Mouse (Mus musculus): ENCODE data around the gene Zfand3.

The Zfand3 gene

DNA sequence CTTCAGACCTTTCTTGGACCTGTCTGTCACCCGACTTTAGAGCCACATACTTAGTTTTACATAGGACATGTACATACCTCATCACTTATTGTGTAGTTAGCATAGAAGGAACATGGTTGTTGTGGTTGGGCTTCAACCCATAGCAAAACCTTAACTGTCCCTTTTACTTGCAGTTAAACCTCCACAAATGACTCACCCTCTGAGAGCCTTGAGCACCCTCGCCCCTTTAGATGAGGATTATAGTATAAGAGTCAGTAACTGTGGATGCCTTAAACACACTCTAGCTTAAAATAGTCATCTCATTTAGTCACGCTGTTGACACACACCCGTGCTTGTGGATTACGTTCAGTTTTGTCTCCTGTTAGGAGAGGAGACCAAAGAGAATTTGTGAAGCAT lies 47.8 kb downstream of the Zfand3 start:
- DNase-seq (ENCODE audit: low spot score): no peak

DNA sequence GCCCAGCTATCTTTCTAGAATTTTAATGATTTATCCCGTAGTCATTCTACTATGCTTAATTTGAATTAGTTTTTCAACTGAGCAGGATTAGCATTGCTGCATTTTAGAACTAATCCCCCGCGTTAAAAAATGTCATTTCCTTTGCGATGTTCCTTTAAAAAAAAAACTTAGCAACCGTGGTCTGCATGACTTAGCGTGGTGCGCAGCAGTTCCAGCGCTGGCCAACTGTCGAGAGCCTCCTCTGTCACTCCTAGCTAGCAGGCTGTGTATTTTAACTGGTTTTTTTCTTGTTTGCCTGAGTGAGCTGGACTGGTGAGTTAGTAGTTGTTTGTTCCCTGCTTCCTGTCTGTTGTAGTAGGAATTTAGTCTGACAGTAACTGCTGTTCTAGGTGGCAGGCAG lies 48.9 kb downstream of the Zfand3 start:
- DNase-seq (ENCODE audit: low spot score): no peak

DNA sequence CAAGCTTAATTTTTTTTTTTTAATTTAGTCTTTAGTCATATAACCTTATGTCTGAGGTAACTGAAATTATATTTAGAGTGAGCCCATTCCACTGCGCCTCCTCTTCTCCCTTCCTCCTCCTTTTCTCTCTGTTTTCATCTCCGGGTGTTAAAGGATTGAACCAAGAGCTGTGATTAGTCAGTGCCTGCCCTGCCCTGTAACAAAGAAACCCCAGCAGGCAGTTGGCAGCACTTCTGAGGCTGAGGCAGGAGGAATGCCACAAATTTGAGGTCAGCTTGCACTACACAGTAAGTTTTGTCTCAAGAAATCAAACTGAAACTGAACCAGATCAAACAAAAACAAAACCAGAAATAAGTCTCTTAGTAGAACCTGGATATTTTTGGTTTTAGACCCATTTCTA lies 49.3 kb downstream of the Zfand3 start:
- no peak for DNase-seq (ENCODE audit: low spot score)

DNA sequence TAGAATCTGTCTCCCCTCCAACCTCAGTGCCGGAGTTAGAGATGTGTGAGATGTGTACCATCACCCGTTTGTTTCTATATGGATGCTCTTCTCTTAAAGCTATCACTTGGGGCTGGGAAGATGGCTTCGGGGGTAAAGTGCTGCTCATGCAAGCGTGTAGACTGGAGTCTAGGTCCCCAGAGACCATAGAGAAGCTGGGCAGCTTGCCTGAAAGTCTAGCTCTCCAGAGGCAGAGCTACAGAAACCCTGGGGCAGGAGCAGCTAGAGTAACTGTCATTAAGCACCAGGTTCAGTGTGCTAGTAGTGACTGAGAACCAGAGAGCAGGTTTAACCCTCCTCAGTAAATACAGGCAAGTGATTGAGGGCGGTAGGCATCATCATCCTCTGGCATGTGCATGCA lies 51.7 kb downstream of the Zfand3 start:
- DNase-seq (ENCODE audit: low spot score): no peak

DNA sequence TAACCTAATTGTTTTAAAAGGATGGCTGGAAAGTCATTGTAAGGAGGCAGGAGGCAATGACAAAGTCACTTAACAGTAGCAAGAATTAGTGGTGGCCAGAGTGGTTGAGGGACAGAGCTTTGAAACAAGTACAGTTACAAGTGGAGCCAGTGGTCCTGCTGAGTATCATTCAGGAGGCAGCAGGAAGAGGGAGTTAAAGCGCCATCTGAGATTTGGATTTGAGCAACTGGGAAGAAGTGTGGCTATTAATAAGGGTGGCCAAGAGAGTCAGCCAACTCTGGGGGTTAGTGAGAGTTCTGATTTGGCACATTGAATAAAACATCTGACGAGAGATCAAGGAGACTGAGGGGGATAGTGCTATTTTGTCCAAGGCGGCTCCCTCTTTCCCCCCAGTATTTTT lies 54.1 kb downstream of the Zfand3 start:
- no peak for DNase-seq (ENCODE audit: low spot score)

DNA sequence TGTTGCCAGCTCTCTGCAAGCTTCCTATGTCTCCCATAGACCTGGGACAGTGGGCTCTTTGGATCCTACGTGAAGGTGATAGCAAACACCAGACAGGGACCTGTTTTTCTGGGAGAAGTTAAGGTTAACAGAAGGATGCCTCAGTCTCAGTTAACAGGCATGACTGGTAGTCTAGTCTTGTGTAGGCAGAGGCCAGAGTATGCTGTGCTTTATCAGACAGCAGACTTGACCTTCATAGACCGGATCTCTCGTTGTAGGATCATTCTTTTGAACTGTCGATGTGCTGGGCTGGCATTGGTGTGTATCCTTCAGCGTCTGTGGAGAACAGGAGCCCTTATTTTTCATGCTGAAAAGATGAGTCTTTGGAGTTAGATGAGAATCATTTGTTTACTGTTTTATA lies 54.5 kb downstream of the Zfand3 start:
- DNase-seq (ENCODE audit: low spot score): no peak

DNA sequence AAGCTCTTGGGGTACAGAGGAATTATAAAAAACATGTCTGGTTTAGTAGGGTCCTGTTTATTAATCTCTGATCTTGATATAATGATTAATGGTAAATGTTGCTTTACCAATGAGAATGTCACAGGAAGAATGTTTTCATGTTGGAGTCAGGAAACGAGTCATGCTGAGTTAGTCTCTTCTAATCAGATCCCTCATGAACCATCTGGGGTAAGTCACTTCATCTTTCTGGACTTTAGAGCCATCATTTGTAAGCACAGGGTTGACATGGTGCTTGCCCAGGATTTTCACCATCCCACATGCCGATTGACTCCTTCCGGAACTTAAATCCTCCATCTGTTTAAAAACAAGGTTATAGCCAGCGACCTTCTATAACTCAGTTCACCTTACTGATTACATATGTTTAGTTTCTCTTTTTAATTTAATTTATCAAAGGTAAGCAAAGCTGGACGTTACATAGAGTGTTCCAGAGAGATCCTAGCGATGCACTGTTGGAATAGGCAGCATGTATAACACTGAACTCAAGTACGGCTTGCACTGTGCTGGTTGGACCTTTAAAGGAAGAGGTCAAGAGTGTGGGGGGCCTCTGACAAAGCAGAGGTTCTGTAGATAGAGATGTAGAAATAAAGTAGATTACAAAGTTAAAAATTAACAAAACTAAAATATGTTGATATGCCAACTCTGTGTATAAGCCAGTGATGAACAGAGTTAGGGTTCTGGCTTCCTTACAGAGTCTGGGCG lies 56.7 kb downstream of the Zfand3 start:
- no peak for DNase-seq (ENCODE audit: low spot score)

DNA sequence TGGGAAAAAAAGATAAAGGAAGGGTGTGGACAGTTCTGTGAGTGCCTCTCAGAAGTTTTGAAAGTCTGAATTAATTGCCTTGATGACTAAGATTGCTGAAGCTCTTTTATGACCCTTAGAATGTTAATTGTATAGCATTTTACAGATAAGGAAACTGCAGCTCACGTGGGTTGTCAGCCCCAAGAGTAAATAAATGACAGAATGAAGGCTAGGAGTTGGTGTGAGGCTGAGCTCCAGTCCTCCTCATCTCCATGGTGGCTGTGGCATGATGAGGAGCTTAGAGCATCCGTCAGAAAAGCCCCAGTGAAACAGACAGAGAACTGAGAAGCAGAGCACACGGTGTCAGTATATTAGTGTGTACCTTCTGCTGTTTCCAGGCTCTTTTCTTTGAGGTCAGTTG lies 59.3 kb downstream of the Zfand3 start:
- no peak for DNase-seq (ENCODE audit: low spot score)

DNA sequence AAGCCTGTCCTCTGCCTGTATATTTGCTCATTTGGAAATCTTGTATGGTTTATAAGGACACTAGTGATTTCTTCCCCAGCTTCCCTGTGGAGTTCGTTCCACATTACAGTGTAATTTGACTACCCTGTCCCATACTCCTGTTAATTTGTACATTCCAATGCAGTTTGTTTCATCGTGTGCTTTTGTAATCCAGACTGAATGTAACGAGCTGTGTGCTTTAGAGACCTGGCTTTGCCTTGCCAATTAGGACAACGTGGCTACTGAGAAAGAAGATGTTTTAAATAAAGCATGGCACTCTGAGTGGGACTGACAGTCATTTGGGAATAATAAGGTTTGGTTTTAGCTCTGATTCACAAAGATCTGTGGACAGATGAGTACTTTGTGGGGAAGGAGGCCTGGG lies 60.2 kb downstream of the Zfand3 start:
- DNase-seq (ENCODE audit: low spot score): no peak

DNA sequence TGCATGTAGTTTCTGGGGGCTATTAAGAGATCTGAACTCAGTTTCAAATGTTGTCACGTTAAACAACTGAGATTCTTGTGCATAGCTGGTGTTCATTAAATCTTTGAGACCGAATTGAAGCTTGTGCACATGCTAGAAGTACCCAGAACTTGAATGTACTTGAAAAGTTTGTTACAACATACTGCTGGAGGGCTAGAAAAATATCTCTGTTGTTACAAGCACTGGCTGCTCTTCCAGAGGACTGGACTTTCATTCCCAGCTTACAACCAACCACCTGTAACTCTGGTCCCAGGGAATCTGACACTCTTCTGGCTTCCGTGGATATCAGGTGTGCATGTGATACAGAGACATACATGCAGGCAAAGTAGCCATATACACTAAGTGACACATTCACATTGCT lies 65.2 kb downstream of the Zfand3 start:
- DNase-seq (ENCODE audit: low spot score): no peak

DNA sequence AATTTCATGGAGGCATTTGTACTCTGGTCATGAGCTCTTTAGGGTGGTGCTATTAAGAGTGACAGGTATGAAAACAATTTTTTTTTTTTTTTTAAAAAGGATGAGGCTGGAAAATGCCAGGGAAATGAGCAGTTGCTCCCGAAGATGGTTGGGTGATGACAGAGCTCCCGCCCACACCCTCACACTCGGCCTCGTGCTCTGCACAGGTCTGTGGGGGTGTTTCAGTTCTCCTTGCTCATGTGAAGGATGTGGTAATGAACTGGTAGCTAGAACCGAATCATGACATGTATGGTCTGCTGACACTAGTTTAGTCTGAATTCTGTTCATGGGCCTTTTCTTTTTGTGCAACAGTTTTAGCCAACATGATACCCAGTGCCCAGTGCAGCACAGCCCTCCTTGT lies 66.1 kb downstream of the Zfand3 start:
- DNase-seq (ENCODE audit: low spot score): no peak

DNA sequence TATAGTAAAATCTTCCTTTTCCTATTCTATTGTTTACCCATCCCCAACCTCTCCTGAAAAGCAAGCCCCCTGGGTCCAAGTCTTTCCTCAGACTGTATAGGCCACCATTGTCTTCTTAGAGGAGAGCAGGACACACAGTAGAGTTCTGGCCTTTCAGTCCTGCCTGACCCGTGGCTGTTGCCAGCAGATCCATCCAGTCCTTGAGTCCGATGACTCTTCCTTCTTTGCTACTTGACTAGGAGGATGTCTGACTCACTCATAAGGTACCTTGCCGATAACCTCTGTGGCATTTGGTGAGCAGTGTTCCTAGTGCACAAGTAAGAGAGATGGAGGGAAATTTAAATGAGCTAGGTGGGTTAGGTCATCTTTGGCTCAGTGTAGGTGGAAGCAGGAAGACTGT lies 68.1 kb downstream of the Zfand3 start:
- DNase-seq (ENCODE audit: low spot score): no peak

DNA sequence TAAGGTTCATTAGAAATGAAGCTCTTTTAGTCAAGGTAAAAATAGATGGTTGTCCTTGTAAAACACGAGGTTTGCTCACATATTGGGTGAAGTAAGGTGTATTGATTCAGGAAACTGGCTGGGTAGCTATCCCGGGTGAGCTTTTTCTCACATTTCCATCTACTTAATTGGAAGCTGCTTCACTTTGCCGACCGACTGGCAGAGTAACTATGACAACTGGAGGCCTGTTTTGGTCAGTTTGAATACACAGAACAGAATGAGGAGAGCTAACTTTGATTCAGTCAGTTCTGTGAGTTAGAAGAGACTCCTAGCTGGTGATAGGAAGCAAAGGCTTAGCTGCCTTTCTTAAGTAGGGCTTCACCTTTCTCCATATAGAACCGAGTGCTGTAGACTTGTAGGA lies 71.4 kb downstream of the Zfand3 start:
- DNase-seq (ENCODE audit: low spot score): no peak

DNA sequence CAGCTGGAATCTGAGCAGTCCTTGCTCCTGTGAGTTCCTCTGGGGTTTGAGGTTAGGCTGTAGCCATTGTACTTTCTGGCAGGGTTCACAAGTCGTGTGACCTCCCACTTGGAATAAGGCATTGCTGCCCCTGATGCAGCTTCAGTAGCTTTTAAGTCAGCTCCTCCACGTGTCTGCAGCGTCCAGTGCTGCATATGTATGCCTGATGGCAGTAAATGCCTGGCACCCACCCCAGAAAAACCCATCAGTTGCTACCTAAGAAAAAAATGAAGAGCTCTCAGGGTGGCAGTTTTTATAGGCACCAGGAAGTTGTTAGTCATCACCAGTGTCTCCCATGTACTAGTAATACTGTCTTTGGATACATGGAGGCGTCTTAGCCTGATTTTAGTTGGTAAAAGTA lies 79.5 kb downstream of the Zfand3 start:
- DNase-seq (ENCODE audit: low spot score): no peak

DNA sequence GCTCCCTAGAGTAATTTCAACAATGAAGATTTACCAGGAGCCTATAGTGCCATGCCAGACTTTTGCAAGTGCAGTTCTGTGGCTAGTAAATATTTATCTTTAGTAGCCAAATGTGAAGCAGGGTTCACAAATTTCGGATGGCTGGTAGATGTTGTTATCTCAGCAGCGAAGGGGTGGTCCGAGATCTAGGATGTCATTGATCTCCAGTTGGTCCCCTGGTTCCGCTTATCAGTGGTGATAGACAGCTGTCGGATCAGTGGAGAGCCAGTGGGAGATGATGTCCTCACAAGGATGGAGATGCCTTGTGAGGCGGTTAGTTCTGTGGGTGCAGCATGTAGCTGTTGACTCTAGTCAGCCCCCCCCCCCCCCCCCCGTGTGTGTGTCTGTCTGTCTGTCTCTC lies 82.2 kb downstream of the Zfand3 start:
- DNase-seq (ENCODE audit: low spot score): no peak

DNA sequence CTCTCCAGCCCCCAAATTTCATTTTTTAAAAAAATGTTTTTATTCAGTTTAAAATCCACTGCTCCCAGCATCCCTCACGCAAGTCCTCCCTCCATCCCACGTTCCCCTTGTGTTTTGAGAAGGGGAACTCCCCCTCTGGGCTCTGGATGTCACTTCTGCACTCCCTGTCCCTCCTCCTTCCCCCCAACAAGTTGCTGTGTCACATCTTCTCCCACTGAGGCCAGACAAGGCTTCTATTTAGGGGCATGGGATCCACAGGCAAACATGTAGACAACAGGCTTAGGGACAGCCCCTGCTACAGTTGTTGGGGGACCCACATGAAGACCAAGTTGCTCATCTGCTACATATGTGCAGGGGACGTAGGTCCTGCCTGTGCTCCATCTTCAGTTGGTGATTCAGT lies 83.9 kb downstream of the Zfand3 start:
- no peak for DNase-seq (ENCODE audit: low spot score)

DNA sequence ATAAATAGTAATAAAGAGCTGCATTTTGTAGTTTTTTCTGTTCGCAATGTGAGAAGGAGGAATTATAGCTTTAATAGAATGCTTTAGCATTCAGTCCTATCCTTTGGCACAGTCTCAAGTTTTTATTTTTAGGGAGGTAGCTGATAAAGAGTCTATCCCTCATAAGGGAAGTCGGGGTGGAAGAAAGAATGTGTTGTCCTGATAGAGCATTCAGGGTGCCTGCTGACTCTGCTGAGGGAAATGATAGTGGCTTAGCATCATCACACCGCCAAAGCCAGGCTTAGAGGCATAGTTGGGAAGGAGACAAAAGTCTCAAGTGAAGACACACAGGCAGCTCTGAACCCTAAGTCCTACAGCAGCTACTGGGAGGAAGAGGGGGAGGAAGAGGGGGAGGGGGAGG lies 85.9 kb downstream of the Zfand3 start:
- DNase-seq (ENCODE audit: low spot score): no peak

DNA sequence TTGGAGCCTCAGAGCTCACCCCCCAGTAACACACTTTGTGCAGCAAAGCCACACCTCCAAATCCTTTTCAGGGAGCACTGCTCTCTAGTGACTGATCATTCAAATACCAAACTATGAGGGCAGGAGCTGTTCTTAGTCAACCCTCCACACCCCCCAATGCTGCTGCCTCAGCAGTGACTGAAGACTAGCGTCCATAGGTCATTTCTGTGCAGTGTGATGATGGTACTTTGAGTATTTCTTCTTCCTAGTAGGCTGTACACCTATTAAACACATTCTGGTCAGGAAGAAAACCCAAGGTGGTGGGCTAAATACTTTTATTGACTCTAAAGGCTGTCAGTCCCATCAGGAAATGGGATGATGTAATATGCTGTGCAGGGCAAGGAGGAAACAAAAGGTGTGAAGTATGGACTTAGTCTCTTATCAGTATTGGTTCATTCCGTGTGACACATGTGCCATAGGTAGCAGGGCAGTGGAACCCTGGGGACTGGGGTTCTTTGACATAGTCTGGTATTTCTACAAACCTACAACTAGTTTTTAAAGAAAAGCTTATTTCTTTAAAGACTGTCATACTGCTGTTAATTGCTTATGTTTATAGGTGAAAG lies 88.7 kb downstream of the Zfand3 start:
- DNase-seq (ENCODE audit: low spot score): no peak

DNA sequence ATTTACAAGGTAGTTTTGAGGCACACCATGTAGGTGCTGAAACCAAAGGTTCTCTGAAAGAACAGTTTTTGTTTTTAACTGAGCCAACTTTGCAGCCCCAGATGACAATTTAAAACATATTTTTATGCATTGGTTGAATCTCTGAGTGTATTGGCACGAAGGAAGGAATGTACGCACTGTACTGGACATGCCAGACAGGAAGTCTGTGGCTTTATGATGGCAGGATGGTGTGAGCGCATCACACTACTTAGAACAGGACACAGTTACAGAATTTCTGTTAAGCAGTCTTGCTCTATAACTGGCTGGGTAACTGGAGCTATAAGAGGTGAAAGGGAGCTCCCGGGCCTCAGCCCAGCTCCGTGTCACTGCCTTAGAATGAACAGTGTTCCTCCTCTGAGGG lies 92.6 kb downstream of the Zfand3 start:
- DNase-seq (ENCODE audit: low spot score): no peak

DNA sequence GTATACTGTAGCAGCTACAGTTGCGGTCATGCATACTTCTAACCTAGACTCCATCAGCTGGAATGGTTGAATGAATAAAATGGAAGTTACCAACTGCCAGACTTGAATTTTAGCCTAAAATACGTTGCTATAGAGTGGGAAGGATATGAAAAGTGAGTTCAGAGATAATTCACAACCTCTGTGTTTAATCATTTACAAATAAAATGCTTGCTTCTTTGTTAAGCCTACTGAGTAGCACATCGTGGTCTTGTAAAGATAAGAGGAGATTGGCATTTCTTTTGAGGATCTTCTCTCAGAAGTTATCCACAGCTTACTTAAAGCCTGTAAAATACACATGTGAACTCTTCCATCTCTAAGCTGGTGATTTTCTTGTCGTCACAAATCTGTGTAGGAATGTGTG lies 93.1 kb downstream of the Zfand3 start:
- no peak for DNase-seq (ENCODE audit: low spot score)

DNA sequence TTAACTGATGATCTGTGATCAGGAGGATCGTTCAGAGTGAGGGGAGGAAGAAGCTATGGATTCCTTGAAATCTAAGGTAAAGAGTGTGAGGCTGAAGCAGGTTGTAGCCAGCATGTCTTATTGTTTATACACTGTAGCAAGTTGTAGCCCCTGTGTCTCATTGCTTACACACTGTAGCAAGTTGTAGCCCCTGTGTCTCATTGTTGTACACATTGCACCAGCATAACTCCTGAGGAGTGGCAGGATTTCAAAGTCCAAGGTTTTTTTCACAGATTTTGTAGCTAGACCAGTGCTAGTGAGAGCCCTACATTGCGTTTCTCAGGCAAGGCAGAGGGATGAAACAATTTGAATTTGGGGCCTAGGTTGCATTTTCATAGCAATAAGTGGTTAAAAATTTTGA lies 95.1 kb downstream of the Zfand3 start:
- no peak for DNase-seq (ENCODE audit: low spot score)

DNA sequence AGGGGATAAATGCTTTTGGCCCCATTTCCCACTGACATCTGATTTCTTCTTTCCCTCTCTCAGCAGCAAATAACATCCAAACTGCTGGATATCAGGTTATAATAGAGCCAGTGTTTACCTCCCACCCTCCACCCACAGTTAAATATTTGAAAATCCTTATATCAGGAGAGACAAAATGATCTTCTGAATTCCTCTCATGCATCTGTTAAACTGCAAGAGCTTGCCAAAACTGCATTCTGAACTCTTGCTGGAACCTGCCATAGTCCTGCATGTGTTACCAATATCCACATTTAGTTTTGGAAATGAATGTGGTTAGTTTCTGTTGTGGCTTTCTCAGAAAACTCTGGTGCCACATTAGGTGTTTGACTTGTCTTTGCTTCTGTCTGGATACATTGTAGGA lies 97.3 kb downstream of the Zfand3 start:
- no peak for DNase-seq (ENCODE audit: low spot score)

DNA sequence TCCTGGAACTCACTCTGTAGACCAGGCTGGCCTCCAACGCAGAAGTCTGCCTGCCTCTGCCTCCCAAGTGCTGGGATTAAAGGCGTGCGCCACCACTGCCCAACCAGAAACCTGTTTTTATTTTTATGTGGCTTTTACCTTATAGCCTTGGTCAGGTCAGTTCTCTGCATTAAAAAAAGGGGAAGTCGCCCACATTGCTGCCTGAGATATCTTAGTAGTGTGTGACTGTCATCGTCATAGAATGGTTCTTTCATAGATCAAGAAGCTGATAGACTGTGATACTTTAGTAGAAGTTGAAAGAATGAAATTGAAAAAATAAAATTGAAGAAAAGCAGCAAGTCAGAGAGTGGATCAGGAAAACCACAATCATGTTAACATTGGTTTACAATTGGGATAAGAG lies 98.5 kb downstream of the Zfand3 start:
- no peak for DNase-seq (ENCODE audit: low spot score)

DNA sequence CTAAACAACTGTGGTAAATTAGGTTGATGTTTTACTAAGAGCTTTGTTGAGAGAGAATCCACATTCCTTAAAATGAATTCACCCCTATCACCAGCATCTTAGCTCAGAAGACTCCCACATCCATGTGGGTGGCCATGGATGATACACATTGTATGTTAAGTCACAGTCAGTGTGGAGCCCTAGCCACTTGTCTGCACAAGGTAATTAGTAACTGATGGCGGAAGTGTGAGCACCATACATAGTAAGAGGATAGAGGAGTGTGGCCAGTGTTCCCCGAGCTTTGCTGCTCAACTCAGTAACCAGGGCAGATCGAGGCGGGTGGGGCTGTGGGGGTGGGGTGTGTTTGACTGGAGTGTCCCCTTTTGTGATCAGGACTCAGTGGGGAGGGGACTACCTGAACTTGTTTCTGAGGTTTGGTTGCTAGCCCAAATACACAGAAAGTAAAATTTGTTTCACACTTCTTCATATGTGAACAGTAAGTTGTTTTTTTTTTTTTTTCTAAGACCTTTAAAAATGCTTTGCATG lies 99.2 kb downstream of the Zfand3 start:
- DNase-seq (ENCODE audit: low spot score): no peak

All from ovary, adult 18-20 months (tissue).